Mouse (Mus musculus) stomach, embryonic 14.5 days (tissue): Measurements from ENCODE around the gene Gpr37l1. TPM values are rescaled to one million over a fixed set of nuclear protein-coding genes. Genes with fewer than 3 reads are reported as not detected.
"Not testable (repeated sequence)": the region's sequence is repeated elsewhere in the genome, so short reads cannot be mapped to it uniquely, and the experiment has no call there.

Experiments
- ATAC-seq: fragments of 200-750 bp; cut with Nextera tagmentation; 2 replicates; pipeline ENCODE4 v1.8.0; 2017; ENCODE audit warnings: low read depth, moderate TSS enrichment; ENCODE audit not compliant: insufficient number of reproducible peaks, insufficient read depth, low FRiP score
- H3K27ac ChIP-seq: fragments of 300-500 bp; sonication (generic); 2 replicates; pipeline ENCODE4 v1.5.1; 2014; ENCODE audit warnings: mild to moderate bottlenecking, low read length, moderate library complexity, mixed read lengths
- H3K27me3 ChIP-seq: fragments of 300-500 bp; sonication (generic); 2 replicates; pipeline ENCODE4 v1.6.1; 2014; ENCODE audit warnings: low read length, control low read depth, mixed read lengths; ENCODE audit not compliant: control insufficient read depth, insufficient read depth
- H3K36me3 ChIP-seq: fragments of 300-500 bp; sonication (generic); 2 replicates; pipeline ENCODE4 v1.6.1; 2014; ENCODE audit warnings: mild to moderate bottlenecking, control low read depth, low read length, moderate library complexity, mixed read lengths; ENCODE audit not compliant: control insufficient read depth, insufficient read depth
- H3K4me1 ChIP-seq: fragments of 300-500 bp; sonication (generic); 2 replicates; pipeline ENCODE4 v1.6.1; 2014; ENCODE audit warnings: low read length, control low read depth, mixed read lengths; ENCODE audit not compliant: control insufficient read depth, insufficient read depth
- H3K4me2 ChIP-seq: fragments of 300-500 bp; sonication (generic); replicated peaks from 2 replicates; pipeline ENCODE4 v1.6.1; 2014; ENCODE audit warnings: low read depth, low read length, control low read depth
- H3K4me3 ChIP-seq: fragments of 300-500 bp; sonication (generic); 2 replicates; pipeline ENCODE4 v1.5.1; 2014; ENCODE audit warnings: low read depth, low read length, control low read depth
- H3K9ac ChIP-seq: fragments of 300-500 bp; sonication (generic); replicated peaks from 2 replicates; pipeline ENCODE4 v1.6.1; 2014; ENCODE audit warnings: low read depth, mild to moderate bottlenecking, control low read depth, low read length, moderate library complexity, mixed read lengths
- H3K9me3 ChIP-seq: fragments of 300-500 bp; sonication (generic); 2 replicates; pipeline ENCODE4 v1.6.1; 2016; ENCODE audit warnings: low read depth, low read length, control low read depth; ENCODE audit not compliant: control insufficient read depth
- WGBS: fragments of 180-500 bp; shearing (Covaris S2); extraction: QIAGEN DNeasy Blood & Tissue Kit; methylation state at CpG from one replicate; pipeline ENCODE4 v1.1.7; 2014; 5-methylcytosine and 5-hydroxymethylcytosine counted together
- polyA plus RNA-seq: library from polyadenylated mRNA; unstranded; fragments of >200 nt; fragmentation: Nextera tagmentation; extraction: Ambion mirVana; gene quantifications from 2 replicates; pipeline ENCODE4 v1.2.1, GENCODE M21; 2014

Gpr37l1 gene
- polyA plus RNA-seq, 1 experiment from 2014 or later: 0.69 TPM

GRCm38 (mm10) chr1:135199014-135199819, 31.7 kb upstream of the Gpr37l1 start:
- peak overlapping the region; percentile 57 for H3K27ac ChIP-seq
- WGBS: 3% methylated on average over 21 of the region's 21 CpGs
- no peaks in the 10 kb centered on the region for H3K4me1 ChIP-seq
- no peak overlapping the region; the same call in 1 of the 2 replicates for H3K4me2 ChIP-seq
- H3K9me3 ChIP-seq: no peaks in the 10 kb centered on the region
- ATAC-seq: peak; percentile 92
- no peaks in the 10 kb centered on the region for H3K36me3 ChIP-seq
- H3K4me3 ChIP-seq: no peak overlapping the region
- H3K27me3 ChIP-seq: no peaks in the 10 kb centered on the region
- no peak overlapping the region for H3K9ac ChIP-seq

- Histone ChIP-seq H3K36me3 (no peaks in the 10 kb centered on the region), H3K9ac (no peak overlapping the region), H3K27ac (peak overlapping the region; percentile 57), H3K4me3 (no peak overlapping the region), H3K4me2 (no peak overlapping the region), H3K27me3 (no peaks in the 10 kb centered on the region), H3K9me3 (no peaks in the 10 kb centered on the region), H3K4me1 (no peaks in the 10 kb centered on the region)
- no peak for ATAC-seq
- 53% methylated on average over 5 of the region's 5 CpGs for WGBS
Measured at GRCm38 (mm10) chr1:135198412-135198811, 30.9 kb upstream of the Gpr37l1 start.

GRCm38 (mm10) chr1:135195907-135196440, 28.5 kb upstream of the Gpr37l1 start:
- WGBS: 74% methylated on average over 6 of the region's 6 CpGs
- ATAC-seq: no peak

GRCm38 (mm10) chr1:135194335-135194734, 26.9 kb upstream of the Gpr37l1 start:
- not testable (repeated sequence) for H3K9ac ChIP-seq, H3K4me3 ChIP-seq, H3K27ac ChIP-seq, H3K27me3 ChIP-seq, H3K4me1 ChIP-seq, H3K9me3 ChIP-seq, H3K4me2 ChIP-seq, H3K36me3 ChIP-seq, ATAC-seq
- 75% methylated on average over 5 of the region's 5 CpGs for WGBS

More at GRCm38 (mm10) chr1:135195907-135196440, 28.5 kb upstream of the Gpr37l1 start:
- no peak overlapping the region for H3K9ac ChIP-seq
- H3K9me3 ChIP-seq: no peaks in the 10 kb centered on the region
- H3K4me3 ChIP-seq: no peak overlapping the region
- no peaks in the 10 kb centered on the region for H3K36me3 ChIP-seq
- H3K27ac ChIP-seq: peak overlapping the region; percentile 41; the same call in 1 of the 2 replicates
- H3K27me3 ChIP-seq: no peaks in the 10 kb centered on the region
- no peak overlapping the region for H3K4me2 ChIP-seq
- H3K4me1 ChIP-seq: no peaks in the 10 kb centered on the region

- H3K9ac ChIP-seq: no peak overlapping the region
- no peak overlapping the region for H3K4me3 ChIP-seq
- H3K36me3 ChIP-seq: no peaks in the 10 kb centered on the region
- H3K4me1 ChIP-seq: no peaks in the 10 kb centered on the region
- H3K4me2 ChIP-seq: no peak overlapping the region
- WGBS: 85% methylated on average over 4 of the region's 4 CpGs
- H3K27me3 ChIP-seq: no peaks in the 10 kb centered on the region
- H3K9me3 ChIP-seq: no peaks in the 10 kb centered on the region
- no peak overlapping the region for H3K27ac ChIP-seq
- ATAC-seq: no peak
Measured at GRCm38 (mm10) chr1:135189186-135189585, 21.7 kb upstream of the Gpr37l1 start.

GRCm38 (mm10) chr1:135188197-135188596, 20.7 kb upstream of the Gpr37l1 start:
- H3K4me2 ChIP-seq: no peak overlapping the region
- H3K4me3 ChIP-seq: no peak overlapping the region
- no peaks in the 10 kb centered on the region for H3K27me3 ChIP-seq
- H3K9ac ChIP-seq: no peak overlapping the region
- H3K27ac ChIP-seq: no peak overlapping the region
- ATAC-seq: no peak
- no peaks in the 10 kb centered on the region for H3K9me3 ChIP-seq
- 49% methylated on average over 3 of the region's 3 CpGs for WGBS
- H3K36me3 ChIP-seq: no peaks in the 10 kb centered on the region
- H3K4me1 ChIP-seq: no peaks in the 10 kb centered on the region

GRCm38 (mm10) chr1:135187016-135187415, 19.5 kb upstream of the Gpr37l1 start:
- 43% methylated on average over 2 of the region's 2 CpGs for WGBS
- not testable (repeated sequence) for ATAC-seq, H3K4me3 ChIP-seq

GRCm38 (mm10) chr1:135186427-135186826, 18.9 kb upstream of the Gpr37l1 start:
- Histone ChIP-seq H3K27ac (no peak overlapping the region), H3K9ac (no peak overlapping the region), H3K4me2 (no peak overlapping the region), H3K4me1 (0 out of 2 replicates have a peak, but pooled peaks cover 5% of the 10 kb centered on the region), H3K27me3 (no peaks in the 10 kb centered on the region), H3K36me3 (no peaks in the 10 kb centered on the region), H3K4me3 (no peak overlapping the region), H3K9me3 (no peaks in the 10 kb centered on the region)
- 44% methylated on average over 8 of the region's 8 CpGs for WGBS
- no peak for ATAC-seq

More at GRCm38 (mm10) chr1:135187016-135187415, 19.5 kb upstream of the Gpr37l1 start:
- not testable (repeated sequence) for H3K4me2 ChIP-seq, H3K27ac ChIP-seq, H3K4me1 ChIP-seq, H3K27me3 ChIP-seq, H3K9ac ChIP-seq, H3K9me3 ChIP-seq, H3K36me3 ChIP-seq
